Mouse (Mus musculus) hindbrain, embryonic 11.5 days (tissue): Measurements from ENCODE around the gene Nnat. TPM values are rescaled to one million over a fixed set of nuclear protein-coding genes. Genes with fewer than 3 reads are reported as not detected.

ENCODE experiments used
- ATAC-seq: fragments of 200-750 bp; cut with Nextera tagmentation; 2 replicates; pipeline ENCODE4 v1.8.0; 2017; ENCODE audit warnings: mild to moderate bottlenecking, moderate TSS enrichment, moderate library complexity; ENCODE audit not compliant: low FRiP score
- DNase-seq: peaks from one replicate; pipeline ENCODE4 v3.0.0-alpha.2; 2015; ENCODE audit warnings: low spot score
- H3K27ac ChIP-seq: fragments of 300-500 bp; sonication (generic); 2 replicates; pipeline ENCODE4 v1.5.1; 2014; ENCODE audit warnings: mild to moderate bottlenecking, low read depth, low read length
- H3K27me3 ChIP-seq: fragments of 300-500 bp; sonication (generic); 2 replicates; pipeline ENCODE4 v1.6.1; 2014; ENCODE audit warnings: mild to moderate bottlenecking, low read length, moderate library complexity, mixed read lengths; ENCODE audit not compliant: control insufficient read depth, insufficient read depth
- H3K36me3 ChIP-seq: fragments of 300-500 bp; sonication (generic); 2 replicates; pipeline ENCODE4 v1.6.1; 2014; ENCODE audit warnings: mild to moderate bottlenecking, low read length, moderate library complexity, mixed read lengths; ENCODE audit not compliant: control insufficient read depth, insufficient read depth
- H3K4me1 ChIP-seq: fragments of 300-500 bp; sonication (generic); replicated peaks from 2 replicates; pipeline ENCODE4 v1.6.1; 2014; ENCODE audit warnings: low read length, mixed read lengths; ENCODE audit not compliant: control insufficient read depth, insufficient read depth
- H3K4me2 ChIP-seq: fragments of 300-500 bp; sonication (generic); replicated peaks from 2 replicates; pipeline ENCODE4 v1.6.1; 2014; ENCODE audit warnings: mild to moderate bottlenecking, low read depth, low read length
- H3K4me3 ChIP-seq: fragments of 300-500 bp; sonication (generic); 2 replicates; pipeline ENCODE4 v1.5.1; 2014; ENCODE audit warnings: low read depth, low read length
- H3K9ac ChIP-seq: fragments of 300-500 bp; sonication (generic); 2 replicates; pipeline ENCODE4 v1.6.1; 2014; ENCODE audit warnings: low read depth, low read length
- H3K9me3 ChIP-seq: fragments of 300-500 bp; sonication (generic); 2 replicates; pipeline ENCODE4 v1.6.1; 2016; ENCODE audit warnings: low read length; ENCODE audit not compliant: control insufficient read depth
- WGBS: fragments of 180-500 bp; shearing (Covaris S2); extraction: QIAGEN DNeasy Blood & Tissue Kit; methylation state at CpG from one replicate; pipeline ENCODE4 v1.1.7; 2014; 5-methylcytosine and 5-hydroxymethylcytosine counted together
- polyA plus RNA-seq: library from polyadenylated mRNA; unstranded; fragments of >200 nt; fragmentation: Nextera tagmentation; extraction: Ambion mirVana; gene quantifications from 2 replicates; pipeline ENCODE4 v1.2.1, GENCODE M21; 2014

The Nnat gene
- polyA plus RNA-seq, 1 experiment from 2014 or later = 1,745 TPM

GRCm38 (mm10) chr2:157558520-157558919 lies 1.4 kb upstream of the Nnat start:
- H3K27ac ChIP-seq = no peak overlapping the region
- ATAC-seq (no peak), DNase-seq (no peak)

GRCm38 (mm10) chr2:157559440-157559839 lies 438 bp upstream of the Nnat start:
- DNase-seq = peak; percentile 57
- no peaks in the 10 kb centered on the region for H3K27me3 ChIP-seq
- H3K27ac ChIP-seq = no peak overlapping the region
- no peak overlapping the region for H3K9ac ChIP-seq
- ATAC-seq = no peak
- 44% methylated on average over 19 of the region's 19 CpGs for whole genome bisulfite sequencing
- peaks cover 13% of the 10 kb centered on the region for H3K36me3 ChIP-seq
- H3K4me1 ChIP-seq = peaks cover 4% of the 10 kb centered on the region; the same call in 1 of the 2 replicates
- peak overlapping the region; percentile 62; the same call in 1 of the 2 replicates for H3K4me3 ChIP-seq
- H3K4me2 ChIP-seq = peak overlapping the region; percentile 22
- no peaks in the 10 kb centered on the region; the same call in 1 of the 2 replicates for H3K9me3 ChIP-seq

More at GRCm38 (mm10) chr2:157558520-157558919, 1.4 kb upstream of the Nnat start:
- Histone ChIP-seq H3K4me1 (peaks cover 4% of the 10 kb centered on the region; the same call in 1 of the 2 replicates), H3K9me3 (no peaks in the 10 kb centered on the region; the same call in 1 of the 2 replicates), H3K4me2 (no peak overlapping the region), H3K9ac (no peak overlapping the region), H3K27me3 (no peaks in the 10 kb centered on the region), H3K36me3 (peaks cover 13% of the 10 kb centered on the region), H3K4me3 (no peak overlapping the region)
- WGBS = 45% methylated on average over 6 of the region's 6 CpGs

- WGBS = 46% methylated on average over 33 of the region's 33 CpGs
- no peaks in the 10 kb centered on the region; the same call in 1 of the 2 replicates for H3K9me3 ChIP-seq
- peak; percentile 59 for DNase-seq
- H3K36me3 ChIP-seq = peaks cover 13% of the 10 kb centered on the region
- H3K4me1 ChIP-seq = peaks cover 7% of the 10 kb centered on the region
- no peaks in the 10 kb centered on the region for H3K27me3 ChIP-seq
- peak overlapping the region; percentile 22 for H3K4me2 ChIP-seq
- H3K4me3 ChIP-seq = peak overlapping the region; percentile 62
- peak overlapping the region; percentile 78 for H3K9ac ChIP-seq
- H3K27ac ChIP-seq = peak overlapping the region; percentile 70
- ATAC-seq = peak; percentile 22; the same call in 1 of the 2 replicates
These were observed 424 bp downstream of the Nnat start for GRCm38 (mm10) chr2:157560302-157560701.

- H3K4me1 ChIP-seq = peaks cover 8% of the 10 kb centered on the region
- DNase-seq (peak; percentile 79), ATAC-seq (peak; percentile 61)
- WGBS = 49% methylated on average over 27 of the region's 27 CpGs
- no peaks in the 10 kb centered on the region; the same call in 1 of the 2 replicates for H3K9me3 ChIP-seq
- H3K27ac ChIP-seq = peak overlapping the region; percentile 71
- peak overlapping the region; percentile 72 for H3K4me2 ChIP-seq
- peaks cover 13% of the 10 kb centered on the region for H3K36me3 ChIP-seq
- H3K4me3 ChIP-seq = peak overlapping the region; percentile 62
- peak overlapping the region; percentile 64 for H3K9ac ChIP-seq
- H3K27me3 ChIP-seq = no peaks in the 10 kb centered on the region
These were observed 1.4 kb downstream of the Nnat start for GRCm38 (mm10) chr2:157561165-157561836.

- no peak for DNase-seq
- H3K4me2 ChIP-seq = no peak overlapping the region
- H3K4me3 ChIP-seq = no peak overlapping the region
These were observed 3.2 kb downstream of the Nnat start for GRCm38 (mm10) chr2:157563031-157563430.

GRCm38 (mm10) chr2:157564723-157565122 lies 4.8 kb downstream of the Nnat start:
- no peak for ATAC-seq
- peaks cover 6% of the 10 kb centered on the region; the same call in 1 of the 2 replicates for H3K4me1 ChIP-seq

More at GRCm38 (mm10) chr2:157563031-157563430, 3.2 kb downstream of the Nnat start:
- Histone ChIP-seq H3K27ac (0 out of 2 replicates have a peak overlapping the region, but pooled peaks have one; percentile 11), H3K36me3 (peaks cover 13% of the 10 kb centered on the region), H3K9me3 (no peaks in the 10 kb centered on the region; the same call in 1 of the 2 replicates), H3K9ac (no peak overlapping the region), H3K4me1 (peaks cover 7% of the 10 kb centered on the region), H3K27me3 (no peaks in the 10 kb centered on the region)
- 72% methylated on average over 2 of the region's 2 CpGs for WGBS
- no peak for ATAC-seq

GRCm38 (mm10) chr2:157565446-157565845 lies 5.6 kb downstream of the Nnat start:
- Histone ChIP-seq H3K27ac (0 out of 2 replicates have a peak overlapping the region, but pooled peaks have one; percentile 64), H3K36me3 (peaks cover 10% of the 10 kb centered on the region), H3K9me3 (no peaks in the 10 kb centered on the region), H3K4me2 (peak overlapping the region; percentile 77), H3K27me3 (no peaks in the 10 kb centered on the region), H3K9ac (peak overlapping the region; percentile 97), H3K4me1 (peaks cover 6% of the 10 kb centered on the region; the same call in 1 of the 2 replicates), H3K4me3 (peak overlapping the region; percentile 97)
- WGBS = 9% methylated on average over 13 of the region's 13 CpGs
- DNase-seq = peak; percentile 39
- ATAC-seq = no peak

More at GRCm38 (mm10) chr2:157564723-157565122, 4.8 kb downstream of the Nnat start:
- Histone ChIP-seq H3K36me3 (peaks cover 10% of the 10 kb centered on the region), H3K9ac (peak overlapping the region; percentile 97; the same call in 1 of the 2 replicates), H3K4me2 (peak overlapping the region; percentile 77), H3K27me3 (no peaks in the 10 kb centered on the region), H3K27ac (no peak overlapping the region), H3K9me3 (no peaks in the 10 kb centered on the region; the same call in 1 of the 2 replicates), H3K4me3 (peak overlapping the region; percentile 97)
- 88% methylated on average over 4 of the region's 4 CpGs for WGBS
- no peak for DNase-seq

- Histone ChIP-seq H3K36me3 (peaks cover 10% of the 10 kb centered on the region), H3K9ac (peak overlapping the region; percentile 97), H3K27ac (peak overlapping the region; percentile 64), H3K4me1 (peaks cover 6% of the 10 kb centered on the region; the same call in 1 of the 2 replicates), H3K9me3 (no peaks in the 10 kb centered on the region), H3K4me2 (peak overlapping the region; percentile 77), H3K4me3 (peak overlapping the region; percentile 97), H3K27me3 (no peaks in the 10 kb centered on the region)
- DNase-seq (no peak), ATAC-seq (peak; percentile 16)
- 0% methylated on average over 35 of the region's 35 CpGs for WGBS
These were observed 6.0 kb downstream of the Nnat start for GRCm38 (mm10) chr2:157565898-157566259.
